Mouse (Mus musculus) spleen, adult 18-20 months (tissue): ENCODE data around the gene Phlpp1.
"Not testable (repeated sequence)": the region's sequence is repeated elsewhere in the genome, so short reads cannot be mapped to it uniquely, and the experiment has no call there.

Experiments
- DNase-seq, 2 experiments: peaks; one replicate each; pipeline ENCODE4 v3.0.0; 2022; ENCODE audit warnings: mixed read lengths in 2 of 2

The Phlpp1 gene

GRCm38 (mm10) chr1:106257176-106257575 lies 85.6 kb downstream of the Phlpp1 start:
- no peak for DNase-seq

DNA sequence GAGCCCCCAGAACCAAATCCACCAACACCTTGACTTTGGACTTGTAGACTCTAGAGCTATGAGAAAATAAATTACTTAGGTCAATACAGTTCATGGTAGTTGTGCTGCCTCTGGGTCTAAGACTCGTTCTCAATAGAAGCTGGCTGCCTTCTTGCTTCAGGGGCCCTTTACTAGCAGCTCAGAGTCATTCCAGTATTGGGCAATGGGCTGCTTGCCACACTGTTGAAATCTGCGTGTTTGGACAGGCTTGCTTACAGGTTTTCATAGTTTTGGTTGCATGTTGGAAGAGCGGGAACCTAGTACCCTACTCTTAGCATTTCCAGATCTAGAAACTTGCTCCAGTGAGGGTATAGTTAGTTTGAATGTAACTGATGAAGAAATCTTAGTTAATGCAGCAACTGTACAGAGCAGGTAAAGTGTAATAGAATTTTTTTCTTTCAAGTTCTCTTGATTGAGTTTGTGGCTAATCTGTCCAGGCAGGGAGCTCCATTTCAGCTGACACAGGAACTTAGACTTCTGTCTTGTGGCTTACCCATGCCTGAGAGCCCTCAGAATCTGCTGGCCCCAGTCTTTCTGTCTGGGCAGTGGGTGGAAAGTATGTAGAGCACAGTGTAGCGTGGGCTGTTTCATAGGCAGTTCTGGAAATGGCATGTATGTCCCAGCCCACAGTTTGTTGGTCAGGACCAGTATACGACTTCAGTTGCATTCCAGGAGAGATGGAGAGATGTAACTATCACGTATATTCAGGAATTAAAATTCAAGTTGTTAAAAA lies 96.7 kb downstream of the Phlpp1 start:
- no peak for DNase-seq

- DNase-seq: no peak
These were observed 97.8 kb downstream of the Phlpp1 start for GRCm38 (mm10) chr1:106269337-106269736.

DNA sequence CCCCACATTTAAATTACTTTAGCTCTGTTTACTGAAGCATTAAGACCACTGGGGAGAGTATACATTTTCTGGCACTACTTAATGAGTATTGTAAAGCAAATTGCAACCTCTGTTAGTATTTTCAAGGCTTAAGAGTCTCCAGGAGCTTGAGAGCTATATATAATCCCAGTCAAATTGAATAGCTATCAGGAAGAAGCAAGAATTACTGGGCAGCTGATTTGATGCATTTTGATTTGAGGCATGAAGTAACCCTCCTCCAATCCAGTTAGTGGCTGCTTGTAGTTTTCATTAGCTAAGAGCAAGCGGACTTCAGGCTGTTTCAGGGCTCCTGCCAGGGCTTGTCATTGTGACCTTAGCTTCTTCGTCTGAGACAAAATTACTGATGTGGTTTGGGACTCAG lies 101.4 kb downstream of the Phlpp1 start:
- no peak for DNase-seq

GRCm38 (mm10) chr1:106273801-106274200 lies 102.2 kb downstream of the Phlpp1 start:
- no peak for DNase-seq

DNA sequence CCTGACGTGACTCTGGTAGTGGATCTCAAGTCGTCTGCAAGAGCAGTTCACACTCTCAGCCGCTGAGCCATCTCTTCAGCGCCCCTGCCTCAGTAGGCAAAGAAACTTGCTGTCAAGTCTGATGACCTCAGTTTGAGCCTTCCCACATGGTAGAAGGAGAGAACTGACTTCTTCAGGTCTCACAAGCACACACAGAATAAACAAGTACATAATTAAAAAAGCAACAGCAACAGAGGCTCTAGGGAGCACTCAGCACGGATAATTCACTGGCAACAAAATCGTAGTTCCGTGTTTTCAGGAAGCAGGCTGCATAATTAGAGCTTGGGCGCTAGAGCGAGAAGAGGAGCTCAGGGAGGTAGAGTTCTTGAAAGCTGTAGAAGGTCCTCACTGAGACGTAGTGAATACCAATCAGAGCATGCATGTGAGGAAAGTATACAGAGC lies 103.0 kb downstream of the Phlpp1 start:
- no peak for DNase-seq

GRCm38 (mm10) chr1:106275142-106275541 lies 103.6 kb downstream of the Phlpp1 start:
- no peak for DNase-seq

DNA sequence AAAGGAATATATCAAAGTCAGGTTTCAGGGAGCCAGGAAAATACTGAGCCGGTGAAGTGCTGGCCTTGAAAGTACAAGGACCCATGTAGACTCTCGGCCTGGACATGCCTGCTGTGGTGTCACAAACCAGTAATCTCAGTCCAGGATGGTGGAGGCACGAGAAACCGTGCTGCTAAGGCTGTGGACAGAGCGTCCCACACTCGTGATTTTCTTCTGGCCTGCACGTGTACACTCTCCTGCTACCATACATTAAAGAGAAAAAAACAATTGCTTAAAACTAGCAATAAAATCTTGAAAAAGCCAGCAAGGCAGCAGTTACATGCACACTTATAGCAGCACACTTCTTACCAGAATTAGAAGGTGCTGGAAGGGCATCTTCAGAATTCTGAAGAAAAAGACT lies 104.2 kb downstream of the Phlpp1 start:
- DNase-seq: no peak

DNA sequence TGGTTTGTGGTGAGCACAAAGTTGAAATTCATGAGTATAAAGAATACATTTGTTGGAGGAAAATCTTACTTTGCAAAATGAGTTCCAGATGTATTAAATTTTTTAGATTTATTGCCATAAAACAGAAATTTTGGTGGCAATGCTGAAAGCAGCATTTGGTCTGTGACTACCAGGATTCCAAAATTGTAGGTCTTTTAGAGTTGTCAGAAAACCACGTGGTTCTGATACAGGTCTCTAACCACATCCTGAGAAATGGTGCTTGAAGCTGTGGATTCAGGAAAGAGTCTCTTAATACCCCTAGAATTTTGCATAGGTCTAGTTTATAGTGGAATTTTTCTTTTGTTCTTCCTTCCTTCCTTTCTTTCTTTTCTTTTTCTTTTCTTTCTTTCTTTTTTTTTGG lies 105.3 kb downstream of the Phlpp1 start:
- DNase-seq: no peak

GRCm38 (mm10) chr1:106277286-106277685 lies 105.7 kb downstream of the Phlpp1 start:
- DNase-seq: no peak

DNA sequence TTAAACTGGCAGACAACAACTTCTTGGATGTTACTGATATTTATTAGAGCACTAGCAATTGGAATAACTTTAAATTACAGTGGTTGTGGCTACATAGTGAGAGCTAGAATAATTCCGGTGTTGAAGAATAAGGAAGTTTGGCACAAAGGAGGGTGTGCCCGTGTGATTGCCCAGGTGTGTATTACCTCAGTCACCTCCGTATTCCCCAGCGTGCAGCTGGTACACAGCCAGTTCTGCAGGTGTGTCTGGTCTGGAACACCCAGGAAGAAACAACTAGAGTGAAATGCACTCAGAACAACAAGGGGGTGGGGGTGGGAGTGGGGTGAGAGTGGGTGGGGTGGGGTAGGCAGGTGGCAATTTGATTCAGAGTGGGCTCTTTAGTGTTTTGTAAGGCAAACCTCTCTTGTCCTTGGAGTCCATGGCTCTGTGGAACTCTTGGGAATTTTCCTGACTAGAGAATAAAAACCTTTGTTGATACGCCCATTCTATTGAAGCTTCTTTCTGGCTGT lies 107.1 kb downstream of the Phlpp1 start:
- no peak for DNase-seq

GRCm38 (mm10) chr1:106279404-106280123 lies 108.0 kb downstream of the Phlpp1 start:
- DNase-seq: no peak

DNA sequence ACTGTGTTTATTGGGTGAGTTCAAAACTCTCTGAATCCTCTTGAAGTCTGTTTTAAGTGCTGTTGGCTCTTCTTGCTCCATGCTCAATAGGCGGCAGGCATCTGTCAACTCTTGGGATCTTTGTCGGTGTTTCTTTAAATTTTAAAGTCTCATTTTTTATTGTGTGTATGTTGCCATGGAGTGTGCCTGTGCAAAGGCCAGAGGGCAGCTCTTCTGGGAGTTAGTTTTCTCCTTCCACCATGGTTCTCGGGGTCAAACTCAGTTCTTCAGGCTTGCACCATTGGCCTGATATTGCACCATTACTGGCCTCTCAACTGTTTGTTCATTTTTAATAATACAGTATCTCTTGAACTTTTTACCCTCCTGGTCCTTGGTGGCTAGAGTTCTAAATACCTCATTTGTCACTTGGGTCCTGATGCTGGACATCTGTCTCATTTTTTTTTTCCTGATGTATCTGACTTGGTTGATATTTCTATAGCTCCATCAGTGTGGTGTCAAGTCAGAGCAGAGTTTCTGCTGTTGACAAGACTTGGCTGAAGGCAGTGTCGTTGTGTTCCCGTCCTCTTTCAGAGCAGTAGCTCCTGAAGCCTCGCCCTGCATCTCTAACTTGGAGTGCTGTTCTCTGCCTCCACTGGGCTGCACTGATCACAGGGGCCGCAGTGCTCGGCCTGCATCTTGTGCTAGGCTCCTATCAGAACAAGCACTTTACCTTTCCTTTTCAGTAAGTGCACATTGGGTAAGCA lies 108.8 kb downstream of the Phlpp1 start:
- no peak for DNase-seq

GRCm38 (mm10) chr1:106286815-106287214 lies 115.3 kb downstream of the Phlpp1 start:
- no peak for DNase-seq

- DNase-seq: no peak
These were observed 117.5 kb downstream of the Phlpp1 start for GRCm38 (mm10) chr1:106289065-106289464.

GRCm38 (mm10) chr1:106289580-106289979 lies 118.0 kb downstream of the Phlpp1 start:
- DNase-seq: no peak

GRCm38 (mm10) chr1:106309394-106310039 lies 138.0 kb downstream of the Phlpp1 start:
- no peak for DNase-seq

- DNase-seq: no peak
These were observed 138.7 kb downstream of the Phlpp1 start for GRCm38 (mm10) chr1:106310285-106310684.

- not testable (repeated sequence) for DNase-seq
These were observed 140.3 kb downstream of the Phlpp1 start for GRCm38 (mm10) chr1:106311830-106312229.

- no peak for DNase-seq
These were observed 142.9 kb downstream of the Phlpp1 start for GRCm38 (mm10) chr1:106314476-106314875.

GRCm38 (mm10) chr1:106316641-106317304 lies 145.2 kb downstream of the Phlpp1 start:
- DNase-seq: no peak

DNA sequence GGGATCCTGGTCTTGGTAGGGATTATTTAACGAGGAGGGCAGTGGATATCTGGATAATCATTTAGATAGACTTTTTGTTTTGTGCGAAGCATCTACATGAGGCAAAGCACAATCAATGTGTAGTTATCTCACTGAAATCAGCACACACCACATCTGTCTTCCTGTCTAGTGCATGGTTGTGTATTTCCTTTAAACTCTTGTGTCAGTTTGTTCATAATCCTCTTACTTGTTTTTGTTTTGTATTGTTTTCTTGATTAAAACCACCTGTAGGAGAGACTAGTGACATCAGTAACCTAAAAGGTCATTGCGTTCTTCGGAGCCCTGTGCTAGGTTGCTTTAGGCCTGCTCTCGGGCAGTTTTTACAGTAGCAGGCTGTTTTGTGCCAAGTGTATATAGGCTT lies 146.8 kb downstream of the Phlpp1 start:
- DNase-seq: no peak
